Mouse (Mus musculus) adrenal gland, postnatal 0 days (tissue): ENCODE data around the gene Adck1. TPM values are rescaled to one million over a fixed set of nuclear protein-coding genes. Genes with fewer than 3 reads are reported as not detected.

Experiments
- polyA plus RNA-seq: library from polyadenylated mRNA; unstranded; fragments of >200 nt; fragmentation: Nextera tagmentation; extraction: Ambion mirVana; gene quantifications from 2 replicates; pipeline ENCODE4 v1.2.1, GENCODE M21; 2015

Gene Adck1
- polyA plus RNA-seq, result 17.4 and 29.3 TPM in 2 replicates

DNA sequence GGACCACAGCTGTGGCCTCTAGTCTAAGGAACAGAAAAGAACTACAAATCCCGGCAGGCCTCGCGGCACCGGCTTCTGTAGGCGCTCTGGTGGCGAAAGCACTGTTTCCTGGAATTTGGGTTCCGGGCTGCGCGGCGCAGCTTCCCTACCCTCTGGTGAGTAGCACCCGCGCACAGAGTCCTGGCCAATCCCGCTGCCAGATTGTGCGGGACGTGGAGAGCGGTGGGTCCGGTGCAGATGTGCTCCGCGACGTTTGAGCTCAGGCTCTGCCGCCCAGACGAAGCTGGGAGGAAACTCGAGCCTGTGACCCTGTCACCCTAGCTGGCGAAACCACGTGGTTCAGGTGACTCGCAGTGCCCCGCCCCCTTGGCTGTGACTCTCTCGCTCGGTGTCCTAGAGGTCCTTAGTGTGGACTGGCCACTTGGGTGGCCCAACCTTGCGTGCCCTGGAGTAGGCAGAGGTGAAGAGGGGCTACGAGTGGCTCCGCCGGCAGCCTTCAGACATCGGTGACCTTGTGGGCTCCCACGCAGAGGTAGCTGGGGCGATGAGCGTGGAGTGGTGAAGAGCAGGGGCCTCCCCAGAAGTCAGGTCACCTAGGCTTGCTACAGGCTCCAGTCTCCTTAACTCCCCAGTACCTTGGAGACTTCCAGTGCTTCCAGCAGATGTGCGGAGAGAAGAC is at the start of gene Adck1:
TSS of gene Adck1 (plus strand) at position 114 of the 679 bp plus-strand sequence.

DNA sequence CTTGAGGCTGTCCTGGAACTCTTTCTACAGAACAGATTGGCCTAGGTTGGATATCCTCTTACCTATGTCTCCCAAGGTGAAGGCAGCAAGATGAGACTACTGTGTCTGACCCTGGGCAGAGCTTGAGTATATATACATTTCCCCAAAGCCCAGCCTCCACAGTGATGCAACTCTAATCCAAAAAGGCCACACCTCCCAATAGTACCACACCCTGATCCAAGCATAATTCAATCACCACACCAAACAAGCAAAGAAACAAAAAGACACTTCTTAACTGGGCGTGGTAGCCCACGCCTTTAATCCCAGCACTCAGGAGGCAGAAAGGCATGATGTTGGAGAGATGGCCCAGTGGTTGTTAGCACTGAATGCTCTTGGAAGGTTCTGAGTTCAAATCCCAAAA is 36.4 kb upstream of the Adck1 start, which contains the start of gene Gm5039:
TSS of gene Gm5039 (minus strand) at position 101 of the 400 bp plus-strand sequence.

Other genes starting within 250 kb of the Adck1 start
- gene Gm10436, start 178.4 kb upstream of the Adck1 start, polyA plus RNA-seq, result not detected in 2 replicates
- gene Gm8332, start 110.5 kb upstream of the Adck1 start, polyA plus RNA-seq, result not detected in 2 replicates
- not detected in 2 replicates for gene Gm5662, start 86.1 kb upstream of the Adck1 start, polyA plus RNA-seq
- gene Gm5039, start 36.5 kb upstream of the Adck1 start, polyA plus RNA-seq, result not detected in 2 replicates